Mouse (Mus musculus) monocyte, adult 2 months (primary cell): ENCODE measurements at regions not wholly inside any gene's neighbourhood (a gene's known extent, or its start where the extent isn't known, plus 50 kb on each side); places are given as distances from the start of the nearest gene placed in this dataset.

ENCODE experiments used
- DNase-seq, 2 experiments: peaks; one replicate each; pipeline ENCODE4 v3.0.0; 2022; ENCODE audit warnings: low spot score in 2 of 2, low read depth in 1 of 2

- peak in 1 of 2 experiments; percentile 14 for DNase-seq
These were observed 266.1 kb downstream of the Gm826 start for GRCm38 (mm10) chr2:160067904-160068303.

- no peak for DNase-seq
These were observed 267.3 kb downstream of the Gm826 start for GRCm38 (mm10) chr2:160066491-160067303.

- no peak for DNase-seq
These were observed 271.6 kb downstream of the Gm826 start for GRCm38 (mm10) chr2:160062148-160062937.

GRCm38 (mm10) chr2:160060091-160060490 is 273.9 kb downstream of the Gm826 start:
- no peak for DNase-seq

- no peak for DNase-seq
These were observed 276.8 kb downstream of the Gm826 start for GRCm38 (mm10) chr2:160057211-160057610.

- no peak for DNase-seq
These were observed 279.6 kb downstream of the Gm826 start for GRCm38 (mm10) chr2:160054411-160054810.

- no peak for DNase-seq
These were observed 285.7 kb downstream of the Gm826 start for GRCm38 (mm10) chr2:160048286-160048685.

GRCm38 (mm10) chr2:160046881-160047543 is 286.9 kb downstream of the Gm826 start:
- DNase-seq = no peak

GRCm38 (mm10) chr2:160044591-160044990 is 289.4 kb downstream of the Gm826 start:
- no peak for DNase-seq

GRCm38 (mm10) chr2:160044184-160044583 is 289.8 kb downstream of the Gm826 start:
- no peak for DNase-seq

GRCm38 (mm10) chr2:160029432-160029831 is 304.5 kb downstream of the Gm826 start:
- DNase-seq = no peak

GRCm38 (mm10) chr2:160028459-160028858 is 305.5 kb downstream of the Gm826 start:
- no peak for DNase-seq

GRCm38 (mm10) chr2:160025911-160026310 is 308.1 kb downstream of the Gm826 start:
- no peak for DNase-seq

- DNase-seq = no peak
These were observed 312.4 kb downstream of the Gm826 start for GRCm38 (mm10) chr2:160021541-160021940.

- DNase-seq = no peak
These were observed 313.1 kb downstream of the Gm826 start for GRCm38 (mm10) chr2:160020876-160021275.

GRCm38 (mm10) chr2:160017020-160017812 is 316.7 kb downstream of the Gm826 start:
- no peak for DNase-seq

- no peak for DNase-seq
These were observed 322.5 kb downstream of the Gm826 start for GRCm38 (mm10) chr2:160011421-160011820.

GRCm38 (mm10) chr2:160002695-160003094 is 331.3 kb downstream of the Gm826 start:
- no peak for DNase-seq

- no peak for DNase-seq
These were observed 333.5 kb downstream of the Gm826 start for GRCm38 (mm10) chr2:160000449-160000848.

- no peak for DNase-seq
These were observed 336.6 kb downstream of the Gm826 start for GRCm38 (mm10) chr2:159997395-159997794.

- DNase-seq = no peak
These were observed 339.5 kb downstream of the Gm826 start for GRCm38 (mm10) chr2:159994490-159994889.
